8 mouse cellular contexts compared by ENCODE assay signal in the genomic region with DNA sequence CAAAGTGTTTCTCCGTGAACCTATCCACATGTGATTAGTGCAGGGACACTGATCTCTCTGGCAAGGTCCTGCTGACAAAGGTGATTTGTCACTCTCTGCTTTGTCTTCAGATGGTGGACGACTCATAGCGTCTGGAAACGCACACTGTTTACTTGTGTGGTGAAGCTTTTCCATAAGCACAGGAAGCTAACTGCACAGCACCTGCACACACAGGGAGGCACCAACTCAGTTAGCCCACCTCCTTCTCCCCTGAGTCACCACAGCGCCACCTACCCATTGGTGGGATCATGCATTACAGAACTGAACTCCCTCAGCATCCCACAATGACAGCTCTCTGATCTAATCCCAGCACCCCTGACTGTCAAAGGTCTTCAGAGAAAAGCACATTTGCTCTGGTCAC.
DNase-seq lines count a peak whose midpoint lies in the region; ATAC-seq and TF ChIP-seq lines count a peak whose summit lies in the region.
"Had no signal": no experiment of that assay in that cellular context is flagged by ENCODE, and none has a peak within 500 bp of the region (broad histone marks: within the 10 kb centered on the region; RNA-seq: fewer than 3 reads in every experiment).

No protein-coding gene starts in this region.

- no peak for DNase-seq in layer of hippocampus, adult 2 months (ENCODE audit: low spot score in 2 of 2)
- no peak for DNase-seq in layer of hippocampus, adult 9-11 months
- peak; percentile 27 to 48 for DNase-seq in CD8-positive naive resting alpha-beta T cell, adult 2 months (ENCODE audit: low read depth in 2 of 2, low spot score in 2 of 2)
- DNase-seq in R1 (ENCODE audit: low read depth, low spot score) = peak; percentile 65
- no peak for DNase-seq in embryo, embryonic 10 days (ENCODE audit: low spot score)
- no peak for DNase-seq in adrenal gland, postnatal 4 days (ENCODE audit: low spot score in 2 of 2)

- TF ChIP-seq CTCF in layer of hippocampus, adult 2 months (conservative IDR thresholded peaks at IDR 0.05) = peak; percentile 67

- 0 out of 2 replicates have a peak, but pooled peaks have one; percentile 17 for ATAC-seq in neutrophil, adult 5-6 weeks (ENCODE audit: extremely low read depth, insufficient number of reproducible peaks, low FRiP score, poor library complexity, severe bottlenecking)

- no peak overlapping the region for H3K4me3 ChIP-seq in layer of hippocampus, adult 2 months
- H3K4me3 ChIP-seq: neural tube, embryonic 12.5 days had no signal

- peak overlapping the region; percentile 21; the same call in 1 of the 2 replicates for H3K27ac ChIP-seq in layer of hippocampus, adult 2 months
- H3K27ac ChIP-seq: neural tube, embryonic 12.5 days had no signal

Comparison
In these comparisons a context has a peak if more than half of its experiments do, and no peak if none do; other contexts are left out.
1. DNase-seq: peak in CD8-positive naive resting alpha-beta T cell, adult 2 months (2 of 2) and R1 (single experiment); none in layer of hippocampus, adult 2 months (0 of 2), layer of hippocampus, adult 9-11 months (single experiment), embryo, embryonic 10 days (single experiment) and adrenal gland, postnatal 4 days (0 of 2).